Mouse (Mus musculus): Measurements from ENCODE around the gene Morf4l1. TPM values are rescaled to one million over a fixed set of nuclear protein-coding genes. Genes with fewer than 3 reads are reported as not detected.
"Not testable (repeated sequence)": the region's sequence is repeated elsewhere in the genome, so short reads cannot be mapped to it uniquely, and the experiment has no call there.

Morf4l1 gene
- polyA plus RNA-seq, 1 experiment from 2014 or later: 440 TPM

- 0 out of 2 replicates have a peak overlapping the region, but pooled peaks have one; percentile 49 for H3K4me3 ChIP-seq
- no peak overlapping the region for H3K9ac ChIP-seq
- WGBS: 47% methylated on average over 5 of the region's 5 CpGs
- no peaks in the 10 kb centered on the region for H3K9me3 ChIP-seq
- peaks cover 7% of the 10 kb centered on the region for H3K4me1 ChIP-seq
- H3K36me3 ChIP-seq: no peaks in the 10 kb centered on the region
- H3K4me2 ChIP-seq: peak overlapping the region; percentile 85
- H3K27me3 ChIP-seq: no peaks in the 10 kb centered on the region
- no peak overlapping the region for H3K27ac ChIP-seq
- ATAC-seq (ENCODE audit: insufficient number of reproducible peaks, low FRiP score, low TSS enrichment, low read depth): no peak
Measured at GRCm38 (mm10) chr9:90055409-90055808, 59.2 kb downstream of the Morf4l1 start.

- Histone ChIP-seq H3K9me3 (no peaks in the 10 kb centered on the region), H3K36me3 (no peaks in the 10 kb centered on the region), H3K4me2 (peak overlapping the region; percentile 85), H3K4me3 (peak overlapping the region; percentile 49), H3K27me3 (no peaks in the 10 kb centered on the region), H3K27ac (peak overlapping the region; percentile 17; the same call in 1 of the 2 replicates), H3K9ac (peak overlapping the region; percentile 37), H3K4me1 (peaks cover 7% of the 10 kb centered on the region)
- WGBS: under 1% methylated on average over 37 of the region's 37 CpGs
- ATAC-seq (ENCODE audit: insufficient number of reproducible peaks, low FRiP score, low TSS enrichment, low read depth): peak; percentile 61; the same call in 1 of the 2 replicates
Measured at GRCm38 (mm10) chr9:90054371-90055145, 60.0 kb downstream of the Morf4l1 start.

GRCm38 (mm10) chr9:90053852-90054251 is 60.7 kb downstream of the Morf4l1 start, which contains the start of gene Ctsh:
Gene Ctsh (plus strand): TSS chr9:90054152.
- H3K4me3 ChIP-seq: peak within 1 kb of the TSS; percentile 49
- H3K4me1 ChIP-seq: peaks cover 7% of the 10 kb centered on the region
- no peak for ATAC-seq (ENCODE audit: insufficient number of reproducible peaks, low FRiP score, low TSS enrichment, low read depth)
- WGBS: 67% methylated on average over 2 of the region's 2 CpGs
- peak within 1 kb of the TSS; percentile 85 for H3K4me2 ChIP-seq
- no peaks in the 10 kb centered on the region for H3K36me3 ChIP-seq
- H3K9ac ChIP-seq: peak within 1 kb of the TSS; percentile 37
- no peaks in the 10 kb centered on the region for H3K27me3 ChIP-seq
- H3K27ac ChIP-seq: peak within 1 kb of the TSS; percentile 17; the same call in 1 of the 2 replicates
- H3K9me3 ChIP-seq: no peaks in the 10 kb centered on the region

GRCm38 (mm10) chr9:90047937-90048627 is 66.5 kb downstream of the Morf4l1 start:
- 43% methylated on average over 5 of the region's 5 CpGs for WGBS
- no peak for ATAC-seq (ENCODE audit: insufficient number of reproducible peaks, low FRiP score, low TSS enrichment, low read depth)
- Histone ChIP-seq H3K4me3 (no peak overlapping the region), H3K27ac (no peak overlapping the region), H3K9me3 (no peaks in the 10 kb centered on the region), H3K4me2 (no peak overlapping the region), H3K27me3 (no peaks in the 10 kb centered on the region), H3K4me1 (no peaks in the 10 kb centered on the region), H3K36me3 (no peaks in the 10 kb centered on the region), H3K9ac (no peak overlapping the region)

- Histone ChIP-seq H3K4me1 (no peaks in the 10 kb centered on the region), H3K9me3 (no peaks in the 10 kb centered on the region), H3K27me3 (no peaks in the 10 kb centered on the region), H3K4me2 (no peak overlapping the region), H3K36me3 (no peaks in the 10 kb centered on the region), H3K4me3 (no peak overlapping the region), H3K9ac (no peak overlapping the region), H3K27ac (no peak overlapping the region)
- ATAC-seq (ENCODE audit: insufficient number of reproducible peaks, low FRiP score, low TSS enrichment, low read depth): no peak
- WGBS: 86% methylated on average over 7 of the region's 7 CpGs
Measured at GRCm38 (mm10) chr9:90045191-90045590, 69.4 kb downstream of the Morf4l1 start.

GRCm38 (mm10) chr9:90042906-90043305 is 71.7 kb downstream of the Morf4l1 start:
- not testable (repeated sequence) for H3K9ac ChIP-seq; H3K4me2 ChIP-seq; ATAC-seq (ENCODE audit: insufficient number of reproducible peaks, low FRiP score, low TSS enrichment, low read depth); H3K9me3 ChIP-seq; H3K36me3 ChIP-seq; H3K4me3 ChIP-seq; H3K27ac ChIP-seq; H3K4me1 ChIP-seq; H3K27me3 ChIP-seq
- WGBS: 90% methylated on average over 8 of the region's 8 CpGs

Other genes with a start within 250 kb of the Morf4l1 start
- gene Rasgrf1, start 204.9 kb downstream of the Morf4l1 start, polyA plus RNA-seq (2015; fragmentation: Nextera tagmentation; extraction: Ambion mirVana): 0.46 and 0.58 TPM in 2 replicates
- gene Ctsh, start 60.6 kb downstream of the Morf4l1 start, polyA plus RNA-seq (2015; fragmentation: Nextera tagmentation; extraction: Ambion mirVana): 47.8 and 48.0 TPM in 2 replicates
- 13.7 and 14.2 TPM in 2 replicates for gene Adamts7, start 48.3 kb upstream of the Morf4l1 start, polyA plus RNA-seq (2015; fragmentation: Nextera tagmentation; extraction: Ambion mirVana)
- gene Tbc1d2b, start 156.0 kb upstream of the Morf4l1 start, polyA plus RNA-seq (2015; fragmentation: Nextera tagmentation; extraction: Ambion mirVana): 14.6 and 16.3 TPM in 2 replicates